Mouse (Mus musculus): ENCODE measurements around the gene Blcap. TPM values are rescaled to one million over a fixed set of nuclear protein-coding genes. Genes with fewer than 3 reads are reported as not detected.

The Blcap gene
- polyA plus RNA-seq, 1 experiment = 89.1 TPM

- Histone ChIP-seq H3K4me3 (ENCODE audit: insufficient read depth, low read length) (peak overlapping the region; percentile 26), H3K27ac (ENCODE audit: insufficient read depth, low read length) (no peak overlapping the region), H3K4me1 (ENCODE audit: control insufficient read depth, insufficient read depth, low read length) (peaks cover 5% of the 10 kb centered on the region; the same call in 1 of the 2 replicates)
- TF ChIP-seq POLR2A (IDR thresholded peaks at IDR 0.05; ENCODE audit: extremely low read depth, insufficient read depth, low read length) (no peak), CTCF (IDR thresholded peaks at IDR 0.05; ENCODE audit: extremely low read depth, insufficient read depth, low read length) (no peak)
Observed at GRCm38 (mm10) chr2:157561165-157561836, 9.8 kb downstream of the Blcap start.

DNA sequence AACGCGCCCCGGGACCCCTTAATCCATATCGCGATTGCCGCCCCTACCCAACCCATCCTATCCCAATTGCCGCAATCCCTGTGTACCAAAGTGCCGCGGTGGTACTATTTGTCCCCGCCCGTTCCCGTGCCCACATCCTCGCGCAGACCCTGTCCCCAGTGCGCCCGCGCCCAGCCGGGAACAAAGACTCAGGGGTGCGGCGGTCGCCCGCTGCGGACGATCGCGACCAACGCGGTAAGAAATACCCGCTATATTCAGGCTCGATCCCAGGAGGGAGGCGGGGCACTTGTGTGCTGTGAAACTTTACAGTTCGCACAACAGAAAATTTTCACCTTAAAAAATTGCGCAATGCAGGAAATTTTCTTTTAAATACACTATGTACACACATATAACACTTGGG, 10.8 kb downstream of the Blcap start:
- Histone ChIP-seq H3K4me1 (ENCODE audit: control insufficient read depth, insufficient read depth, low read length) (peaks cover 5% of the 10 kb centered on the region; the same call in 1 of the 2 replicates), H3K27ac (ENCODE audit: insufficient read depth, low read length) (no peak overlapping the region), H3K4me3 (ENCODE audit: insufficient read depth, low read length) (peak overlapping the region; percentile 40)
- no peak for TF ChIP-seq CTCF (IDR thresholded peaks at IDR 0.05; ENCODE audit: extremely low read depth, insufficient read depth, low read length)
- TF ChIP-seq POLR2A (IDR thresholded peaks at IDR 0.05; ENCODE audit: extremely low read depth, insufficient read depth, low read length) = no peak

DNA sequence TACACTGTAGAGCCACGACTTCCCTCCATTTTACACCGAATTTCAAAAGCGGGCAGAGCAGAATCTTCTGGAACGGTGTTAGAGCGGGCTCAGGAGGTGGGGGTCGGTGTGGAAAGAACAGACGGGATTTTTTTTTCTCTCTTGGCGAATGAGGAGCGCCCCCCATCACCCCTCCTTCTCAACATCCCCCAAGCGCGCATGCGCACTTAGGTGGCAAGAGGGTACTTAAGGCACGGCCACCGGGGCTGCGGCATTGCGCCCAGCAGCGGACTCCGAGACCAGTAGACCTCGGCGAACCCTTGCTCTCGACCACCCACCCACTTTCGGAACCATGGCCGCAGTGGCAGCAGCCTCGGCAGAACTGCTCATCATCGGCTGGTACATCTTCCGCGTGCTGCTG, 11.2 kb downstream of the Blcap start, which contains the start of gene Nnat:
Gene Nnat (plus strand): TSS at position 221 of the 400 bp plus-strand sequence.
- Histone ChIP-seq H3K27ac (ENCODE audit: insufficient read depth, low read length) (no peak within 1 kb of the TSS), H3K4me3 (ENCODE audit: insufficient read depth, low read length) (peak within 1 kb of the TSS; percentile 40), H3K4me1 (ENCODE audit: control insufficient read depth, insufficient read depth, low read length) (peaks cover 3% of the 10 kb centered on the region; the same call in 1 of the 2 replicates)
- peak; percentile 72; the same call in 1 of the 2 replicates for TF ChIP-seq POLR2A (IDR thresholded peaks at IDR 0.05; ENCODE audit: extremely low read depth, insufficient read depth, low read length)
- TF ChIP-seq CTCF (IDR thresholded peaks at IDR 0.05; ENCODE audit: extremely low read depth, insufficient read depth, low read length) = no peak

DNA sequence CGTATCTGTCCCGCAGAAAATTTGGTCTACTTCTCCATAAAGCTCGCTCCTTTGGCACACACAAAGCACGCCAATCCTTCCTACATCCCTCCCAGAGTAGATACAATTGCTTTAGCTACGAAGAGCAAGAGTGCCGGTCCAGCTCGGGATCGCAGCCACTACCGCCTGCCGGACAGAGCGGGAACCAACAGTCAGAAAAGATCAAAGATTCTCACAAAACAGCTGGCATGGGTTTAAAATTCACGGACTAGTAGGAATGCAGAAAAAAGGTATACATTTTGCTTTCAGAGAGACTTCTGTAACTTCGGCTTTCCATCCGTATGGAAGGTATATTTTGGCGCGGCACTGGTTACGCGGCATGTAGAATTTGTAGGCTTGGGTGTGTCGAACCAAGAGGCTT, 11.6 kb downstream of the Blcap start:
- H3K27ac ChIP-seq (ENCODE audit: insufficient read depth, low read length) = no peak overlapping the region
- H3K4me3 ChIP-seq (ENCODE audit: insufficient read depth, low read length) = peak overlapping the region; percentile 40
- H3K4me1 ChIP-seq (ENCODE audit: control insufficient read depth, insufficient read depth, low read length) = 0 out of 2 replicates have a peak, but pooled peaks cover 1% of the 10 kb centered on the region

GRCm38 (mm10) chr2:157558520-157558919, 12.6 kb downstream of the Blcap start:
- TF ChIP-seq POLR2A (IDR thresholded peaks at IDR 0.05; ENCODE audit: extremely low read depth, insufficient read depth, low read length) (no peak), CTCF (IDR thresholded peaks at IDR 0.05; ENCODE audit: extremely low read depth, insufficient read depth, low read length) (peak; percentile 39; the same call in 1 of the 2 replicates)
- Histone ChIP-seq H3K4me3 (ENCODE audit: insufficient read depth, low read length) (no peak overlapping the region), H3K4me1 (ENCODE audit: control insufficient read depth, insufficient read depth, low read length) (no peaks in the 10 kb centered on the region), H3K27ac (ENCODE audit: insufficient read depth, low read length) (no peak overlapping the region)

More for the DNA sequence above, 11.6 kb downstream of the Blcap start:
- TF ChIP-seq POLR2A (IDR thresholded peaks at IDR 0.05; ENCODE audit: extremely low read depth, insufficient read depth, low read length) (no peak), CTCF (IDR thresholded peaks at IDR 0.05; ENCODE audit: extremely low read depth, insufficient read depth, low read length) (no peak)

GRCm38 (mm10) chr2:157558051-157558450, 13.0 kb downstream of the Blcap start:
- Histone ChIP-seq H3K4me3 (ENCODE audit: insufficient read depth, low read length) (no peak overlapping the region), H3K27ac (ENCODE audit: insufficient read depth, low read length) (no peak overlapping the region), H3K4me1 (ENCODE audit: control insufficient read depth, insufficient read depth, low read length) (no peaks in the 10 kb centered on the region)
- TF ChIP-seq POLR2A (IDR thresholded peaks at IDR 0.05; ENCODE audit: extremely low read depth, insufficient read depth, low read length) = no peak
- no peak for TF ChIP-seq CTCF (IDR thresholded peaks at IDR 0.05; ENCODE audit: extremely low read depth, insufficient read depth, low read length)

GRCm38 (mm10) chr2:157556074-157556698, 14.9 kb downstream of the Blcap start:
- TF ChIP-seq CTCF (IDR thresholded peaks at IDR 0.05; ENCODE audit: extremely low read depth, insufficient read depth, low read length) = no peak
- no peak for TF ChIP-seq POLR2A (IDR thresholded peaks at IDR 0.05; ENCODE audit: extremely low read depth, insufficient read depth, low read length)
- Histone ChIP-seq H3K4me1 (ENCODE audit: control insufficient read depth, insufficient read depth, low read length) (no peaks in the 10 kb centered on the region), H3K27ac (ENCODE audit: insufficient read depth, low read length) (no peak overlapping the region), H3K4me3 (ENCODE audit: insufficient read depth, low read length) (no peak overlapping the region)

GRCm38 (mm10) chr2:157552158-157552886, 18.8 kb downstream of the Blcap start:
- no peaks in the 10 kb centered on the region for H3K4me1 ChIP-seq (ENCODE audit: control insufficient read depth, insufficient read depth, low read length)
- no peak overlapping the region for H3K4me3 ChIP-seq (ENCODE audit: insufficient read depth, low read length)
- TF ChIP-seq CTCF (IDR thresholded peaks at IDR 0.05; ENCODE audit: extremely low read depth, insufficient read depth, low read length) = no peak
- TF ChIP-seq POLR2A (IDR thresholded peaks at IDR 0.05; ENCODE audit: extremely low read depth, insufficient read depth, low read length) = no peak
- H3K27ac ChIP-seq (ENCODE audit: insufficient read depth, low read length) = no peak overlapping the region

DNA sequence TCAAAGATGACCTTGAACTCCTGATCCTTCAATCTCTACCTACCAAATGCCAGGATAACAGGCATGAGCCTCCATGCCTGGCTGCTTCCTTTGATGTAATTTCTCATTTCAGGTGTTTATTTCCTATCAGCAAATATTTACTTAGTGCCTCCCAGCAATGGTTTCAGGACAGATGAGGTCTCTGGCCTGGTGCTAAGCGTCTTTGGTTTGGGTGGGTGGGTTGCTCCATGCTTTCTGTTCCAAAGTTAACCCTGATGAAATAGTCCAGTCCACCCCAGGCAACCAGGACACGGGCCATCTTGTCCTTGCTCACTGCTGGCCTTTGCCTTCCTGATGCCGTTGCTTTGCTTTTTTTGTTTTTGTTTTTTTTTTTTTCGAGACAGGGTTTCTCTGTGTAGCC, 20.8 kb downstream of the Blcap start:
- Histone ChIP-seq H3K4me1 (ENCODE audit: control insufficient read depth, insufficient read depth, low read length) (no peaks in the 10 kb centered on the region), H3K27ac (ENCODE audit: insufficient read depth, low read length) (no peak overlapping the region), H3K4me3 (ENCODE audit: insufficient read depth, low read length) (no peak overlapping the region)
- TF ChIP-seq POLR2A (IDR thresholded peaks at IDR 0.05; ENCODE audit: extremely low read depth, insufficient read depth, low read length) (no peak), CTCF (IDR thresholded peaks at IDR 0.05; ENCODE audit: extremely low read depth, insufficient read depth, low read length) (no peak)
